Mouse (Mus musculus): ENCODE data around the gene Wdfy3. TPM values are rescaled to one million over a fixed set of nuclear protein-coding genes. Genes with fewer than 3 reads are reported as not detected.
A peak's percentile ranks its signal among the peaks of the same experiment; 100 is the strongest.

Wdfy3 gene
- total and polyA plus RNA-seq, 2 experiments: 14.4 to 17.0 TPM

DNA sequence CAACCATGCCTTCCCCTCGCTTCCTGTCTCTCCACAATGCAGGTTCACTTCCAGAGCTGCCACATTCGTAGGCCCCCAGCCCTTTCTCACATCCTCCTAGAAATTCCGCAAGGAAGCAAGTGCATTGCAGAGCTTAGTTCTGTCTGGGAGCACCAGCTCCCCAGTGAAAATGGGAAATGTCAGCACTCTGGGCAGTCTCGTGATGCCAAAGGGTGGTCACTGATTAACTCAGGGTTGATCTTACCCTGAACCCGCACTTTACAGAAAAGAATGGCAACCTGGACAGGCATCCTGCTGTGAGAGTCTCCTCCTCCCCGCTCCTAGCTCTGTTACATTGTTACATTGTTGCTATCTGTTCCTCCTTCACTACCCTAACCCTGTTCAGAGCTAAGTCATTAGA lies 16.8 kb downstream of the Wdfy3 start:
- H3K36me3 ChIP-seq (ENCODE audit: control insufficient read depth, insufficient read depth, low read length): no peaks in the 10 kb centered on the region
- WGBS: 16% methylated on average over 6 of the region's 6 CpGs
- TF ChIP-seq POLR2A (IDR thresholded peaks at IDR 0.05; ENCODE audit: extremely low read depth, insufficient read depth, low read length) (no peak), CTCF (IDR thresholded peaks at IDR 0.05; ENCODE audit: low read depth, low read length) (no peak)
- peaks cover 30% of the 10 kb centered on the region for H3K79me2 ChIP-seq (ENCODE audit: control insufficient read depth, insufficient read depth, low read length)
- DNase-seq (ENCODE audit: extremely low read depth, low read depth, low spot score): peak; percentile 94
- H3K27me3 ChIP-seq (ENCODE audit: control insufficient read depth, insufficient read depth, low read length): no peaks in the 10 kb centered on the region
- peak overlapping the region; percentile 94 for H3K27ac ChIP-seq (replicated peaks; ENCODE audit: insufficient read depth, low read depth, low read length)
- H3K4me1 ChIP-seq (ENCODE audit: control insufficient read depth, insufficient read depth, low read length): peaks cover 24% of the 10 kb centered on the region
- peak overlapping the region; percentile 67 for H3K9ac ChIP-seq (ENCODE audit: low read depth, low read length)
- H3K4me3 ChIP-seq (ENCODE audit: insufficient read depth, low read depth, low read length): peak overlapping the region; percentile 55

DNA sequence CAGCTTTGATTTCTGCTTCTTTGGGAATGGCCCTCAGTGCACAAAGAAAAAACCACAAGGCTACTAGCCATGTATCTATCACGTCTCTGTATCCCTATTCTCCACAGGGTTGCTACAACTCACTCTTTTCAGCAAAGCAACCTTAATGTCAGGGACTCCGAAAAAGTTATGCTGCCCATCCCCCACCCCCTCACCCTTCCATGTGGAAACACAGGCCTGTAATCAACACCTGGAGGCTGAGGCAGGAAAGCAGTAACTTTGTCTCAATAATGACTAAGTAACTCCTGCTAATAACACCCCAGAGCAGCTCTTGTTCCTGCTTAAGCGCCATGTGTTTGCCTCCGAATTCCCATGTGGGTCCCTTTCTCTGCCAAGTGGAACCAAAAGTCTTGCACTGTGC lies 17.3 kb downstream of the Wdfy3 start:
- 19% methylated on average over 4 of the region's 4 CpGs for WGBS

DNA sequence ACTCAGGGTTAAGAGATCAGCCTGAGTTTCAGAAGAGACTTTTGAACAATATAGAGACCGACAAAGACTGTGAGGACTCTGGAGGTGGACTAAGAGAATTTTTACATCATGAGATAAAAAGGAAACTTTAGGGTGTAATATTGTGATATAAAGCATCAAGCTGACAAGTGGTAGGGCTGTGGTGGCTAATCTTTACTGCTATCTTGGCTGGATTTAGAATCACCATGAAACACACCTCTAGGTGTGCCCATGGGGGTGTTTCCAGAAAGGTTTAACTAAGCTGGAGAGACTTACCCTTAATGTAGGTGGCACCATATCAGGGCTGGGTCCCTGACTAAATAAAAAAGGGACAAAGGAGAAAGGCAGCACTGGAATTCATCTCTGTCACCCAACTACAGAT lies 19.0 kb downstream of the Wdfy3 start:
- no peak for TF ChIP-seq POLR2A (IDR thresholded peaks at IDR 0.05; ENCODE audit: extremely low read depth, insufficient read depth, low read length)
- TF ChIP-seq CTCF (IDR thresholded peaks at IDR 0.05; ENCODE audit: low read depth, low read length): no peak
- WGBS: 100% methylated on average over 1 of the region's 1 CpGs
- Histone ChIP-seq H3K36me3 (ENCODE audit: control insufficient read depth, insufficient read depth, low read length) (no peaks in the 10 kb centered on the region), H3K27ac (replicated peaks; ENCODE audit: insufficient read depth, low read depth, low read length) (no peak overlapping the region), H3K9ac (ENCODE audit: low read depth, low read length) (no peak overlapping the region), H3K4me1 (ENCODE audit: control insufficient read depth, insufficient read depth, low read length) (peaks cover 22% of the 10 kb centered on the region), H3K27me3 (ENCODE audit: control insufficient read depth, insufficient read depth, low read length) (no peaks in the 10 kb centered on the region), H3K79me2 (ENCODE audit: control insufficient read depth, insufficient read depth, low read length) (peaks cover 39% of the 10 kb centered on the region; the same call in 1 of the 2 replicates), H3K4me3 (ENCODE audit: insufficient read depth, low read depth, low read length) (no peak overlapping the region)
- DNase-seq (ENCODE audit: extremely low read depth, low read depth, low spot score): no peak

More for the DNA sequence above, 17.3 kb downstream of the Wdfy3 start:
- peaks cover 28% of the 10 kb centered on the region for H3K79me2 ChIP-seq (ENCODE audit: control insufficient read depth, insufficient read depth, low read length)
- H3K27ac ChIP-seq (replicated peaks; ENCODE audit: insufficient read depth, low read depth, low read length): peak overlapping the region; percentile 94
- TF ChIP-seq POLR2A (IDR thresholded peaks at IDR 0.05; ENCODE audit: extremely low read depth, insufficient read depth, low read length): no peak
- TF ChIP-seq CTCF (IDR thresholded peaks at IDR 0.05; ENCODE audit: low read depth, low read length): no peak
- peak; percentile 89 for DNase-seq (ENCODE audit: extremely low read depth, low read depth, low spot score)
- peak overlapping the region; percentile 67 for H3K9ac ChIP-seq (ENCODE audit: low read depth, low read length)
- H3K4me1 ChIP-seq (ENCODE audit: control insufficient read depth, insufficient read depth, low read length): peaks cover 24% of the 10 kb centered on the region
- no peaks in the 10 kb centered on the region for H3K27me3 ChIP-seq (ENCODE audit: control insufficient read depth, insufficient read depth, low read length)
- no peaks in the 10 kb centered on the region for H3K36me3 ChIP-seq (ENCODE audit: control insufficient read depth, insufficient read depth, low read length)
- peak overlapping the region; percentile 55 for H3K4me3 ChIP-seq (ENCODE audit: insufficient read depth, low read depth, low read length)

DNA sequence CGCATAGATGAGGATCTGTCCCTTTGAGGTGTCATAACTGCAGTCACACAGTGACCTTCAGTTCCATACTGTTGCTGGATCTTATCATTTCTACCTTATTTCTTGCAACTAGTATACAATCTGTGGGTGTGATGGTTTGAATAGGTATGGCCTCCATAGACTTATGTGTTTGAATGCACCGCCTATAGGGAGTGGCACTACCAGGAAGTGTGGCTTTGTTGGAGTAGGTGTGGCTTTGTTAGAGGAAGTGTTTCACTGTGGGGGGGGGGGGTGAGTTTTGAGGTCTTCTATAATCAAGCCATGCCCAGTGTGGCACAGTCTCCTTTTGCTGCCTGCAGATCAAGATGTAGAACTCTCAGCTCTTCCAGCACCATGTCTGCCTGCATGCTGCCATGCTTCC lies 21.3 kb downstream of the Wdfy3 start:
- Histone ChIP-seq H3K4me3 (ENCODE audit: insufficient read depth, low read depth, low read length) (no peak overlapping the region), H3K79me2 (ENCODE audit: control insufficient read depth, insufficient read depth, low read length) (peaks cover 48% of the 10 kb centered on the region), H3K27ac (replicated peaks; ENCODE audit: insufficient read depth, low read depth, low read length) (no peak overlapping the region), H3K9ac (ENCODE audit: low read depth, low read length) (no peak overlapping the region), H3K36me3 (ENCODE audit: control insufficient read depth, insufficient read depth, low read length) (no peaks in the 10 kb centered on the region), H3K27me3 (ENCODE audit: control insufficient read depth, insufficient read depth, low read length) (no peaks in the 10 kb centered on the region), H3K4me1 (ENCODE audit: control insufficient read depth, insufficient read depth, low read length) (peaks cover 14% of the 10 kb centered on the region)
- WGBS: 95% methylated on average over 2 of the region's 2 CpGs
- no peak for DNase-seq (ENCODE audit: extremely low read depth, low read depth, low spot score)
- no peak for TF ChIP-seq CTCF (IDR thresholded peaks at IDR 0.05; ENCODE audit: low read depth, low read length)
- no peak for TF ChIP-seq POLR2A (IDR thresholded peaks at IDR 0.05; ENCODE audit: extremely low read depth, insufficient read depth, low read length)

DNA sequence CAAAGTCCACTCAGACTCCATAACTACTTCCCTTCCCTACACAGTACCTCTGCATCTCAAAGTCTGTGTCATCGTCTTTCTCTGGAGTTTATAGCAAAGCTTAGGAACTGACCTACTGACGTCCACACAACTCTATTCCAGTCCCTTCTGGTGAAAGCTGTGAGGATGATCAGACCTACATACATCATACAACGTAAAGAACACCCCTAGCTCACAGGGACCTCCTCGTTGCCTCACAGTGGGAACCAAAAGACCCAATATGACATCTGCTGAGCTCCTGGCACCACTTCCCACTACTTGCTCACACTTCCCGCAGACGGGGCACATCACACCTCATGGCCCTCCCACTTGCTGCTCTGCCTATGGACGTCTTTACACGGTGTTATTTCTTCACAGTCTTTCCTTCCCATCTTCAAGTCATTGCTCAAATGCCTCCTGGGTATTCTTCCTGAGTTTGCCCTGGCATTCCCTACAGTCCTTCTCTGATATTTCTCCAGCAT lies 23.1 kb downstream of the Wdfy3 start:
- Histone ChIP-seq H3K27me3 (ENCODE audit: control insufficient read depth, insufficient read depth, low read length) (no peaks in the 10 kb centered on the region), H3K27ac (replicated peaks; ENCODE audit: insufficient read depth, low read depth, low read length) (no peak overlapping the region), H3K4me1 (ENCODE audit: control insufficient read depth, insufficient read depth, low read length) (peaks cover 8% of the 10 kb centered on the region), H3K4me3 (ENCODE audit: insufficient read depth, low read depth, low read length) (no peak overlapping the region), H3K36me3 (ENCODE audit: control insufficient read depth, insufficient read depth, low read length) (no peaks in the 10 kb centered on the region; the same call in 1 of the 2 replicates), H3K9ac (ENCODE audit: low read depth, low read length) (no peak overlapping the region), H3K79me2 (ENCODE audit: control insufficient read depth, insufficient read depth, low read length) (peaks cover 46% of the 10 kb centered on the region)
- TF ChIP-seq POLR2A (IDR thresholded peaks at IDR 0.05; ENCODE audit: extremely low read depth, insufficient read depth, low read length) (no peak), CTCF (IDR thresholded peaks at IDR 0.05; ENCODE audit: low read depth, low read length) (no peak)
- 78% methylated on average over 8 of the region's 8 CpGs for WGBS
- no peak for DNase-seq (ENCODE audit: extremely low read depth, low read depth, low spot score)

All from liver, adult 2 months (tissue).